Mouse (Mus musculus) gastrocnemius, postnatal 14 days (tissue): ENCODE measurements around the gene Dip2b. TPM values are rescaled to one million over a fixed set of nuclear protein-coding genes. Genes with fewer than 3 reads are reported as not detected.

Experiments
- DNase-seq: peaks from one replicate; pipeline ENCODE4 v3.0.0; 2021; ENCODE audit warnings: mixed read lengths
- intact Hi-C: fragments of 180-260 bp; cut with DNase I; formaldehyde crosslinking; loops from one replicate; pipeline ENCODE4 v1.15.1; 2025; ENCODE audit warnings: low total_unique reads
- long read RNA-seq, 2 experiments: library from polyadenylated mRNA; stranded (forward); transcript quantifications; one replicate each; pipeline ENCODE4 v2.0.0; 2021
- total RNA-seq, 2 experiments: library from RNA; stranded (reverse); gene quantifications; 2 replicates each; pipeline ENCODE4 v1.2.3; 2021

Gene Dip2b
- 10 to 100 TPM; 10.8 to 13.2 TPM for total RNA-seq
- long read RNA-seq, experiment 1, partial matches to known transcripts, result 0 of 4 reads
- long read RNA-seq, experiment 1, other reads (novel, unspliced or antisense), result 4 of 4 reads
- long read RNA-seq, experiment 2, partial matches to known transcripts, result 3 of 7 reads
- long read RNA-seq, experiment 2, other reads (novel, unspliced or antisense), result 4 of 7 reads

- intact Hi-C loops, result loop anchor here (2.0 kb wide), 1 partner anchor 90 kb away; no protein-coding TSS in a partner anchor
- peak; percentile 97 for DNase-seq
Observed at GRCm38 (mm10) chr15:100038470-100038971, at the start of gene Dip2b. Dip2b (plus strand) TSS chr15:100038664.

GRCm38 (mm10) chr15:99993100-99993499 lies 45.4 kb upstream of the Dip2b start:
- intact Hi-C loops, result no loop called here
- DNase-seq, result no peak

DNA sequence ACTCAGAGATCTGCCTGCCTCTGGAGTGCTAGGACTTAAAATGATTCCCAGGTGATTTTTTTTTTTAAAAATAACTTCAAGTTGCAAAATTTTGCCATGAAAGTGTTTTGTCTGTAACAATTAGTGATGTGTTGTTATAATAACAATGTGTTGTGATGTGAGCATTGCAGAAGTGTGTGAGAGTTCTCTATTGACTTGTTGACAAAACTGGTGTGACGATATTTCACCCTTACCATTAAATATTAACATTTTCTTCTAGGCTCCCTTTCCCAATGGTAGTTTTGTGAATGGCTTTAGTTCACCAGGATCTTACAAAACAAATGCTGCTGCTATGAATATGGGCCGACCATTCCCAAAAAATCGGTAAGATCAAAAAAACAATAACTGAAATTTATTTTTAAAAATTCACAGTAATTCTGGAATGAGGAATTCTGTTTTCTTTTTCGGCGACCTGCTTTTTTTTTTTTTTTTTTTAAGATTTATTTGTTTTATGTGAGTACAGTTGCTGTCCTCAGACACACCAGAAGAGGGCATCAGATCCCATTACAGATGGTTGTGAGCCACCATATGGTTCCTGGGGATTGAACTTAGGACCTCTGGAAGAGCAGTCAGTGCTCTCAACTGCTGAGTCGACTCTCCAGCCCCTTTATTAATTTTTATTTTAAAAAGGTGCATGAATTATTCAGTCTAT lies 41.2 kb upstream of the Dip2b start:
- no peak for DNase-seq
- intact Hi-C loops, result no loop called here

DNA sequence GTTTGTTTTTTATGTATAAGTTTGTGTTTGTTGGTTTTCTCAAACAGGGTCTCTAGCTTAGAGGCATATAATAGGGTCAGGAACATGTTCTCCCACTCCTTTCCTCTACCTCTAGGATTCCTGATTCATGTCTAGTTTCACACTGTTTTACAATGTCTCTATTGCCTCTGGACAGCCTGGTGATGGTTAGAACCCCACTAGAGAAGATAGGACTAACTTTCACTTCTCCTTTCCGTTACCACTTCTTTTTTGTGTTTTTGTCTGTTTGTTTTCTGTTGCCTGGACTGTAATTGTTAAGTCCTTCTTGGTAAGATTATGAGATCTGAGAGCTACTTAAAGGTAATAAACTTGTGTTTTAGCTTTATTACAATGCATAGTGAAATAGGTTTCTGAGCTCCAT lies 39.1 kb upstream of the Dip2b start:
- DNase-seq, result no peak
- intact Hi-C loops, result no loop called here

DNA sequence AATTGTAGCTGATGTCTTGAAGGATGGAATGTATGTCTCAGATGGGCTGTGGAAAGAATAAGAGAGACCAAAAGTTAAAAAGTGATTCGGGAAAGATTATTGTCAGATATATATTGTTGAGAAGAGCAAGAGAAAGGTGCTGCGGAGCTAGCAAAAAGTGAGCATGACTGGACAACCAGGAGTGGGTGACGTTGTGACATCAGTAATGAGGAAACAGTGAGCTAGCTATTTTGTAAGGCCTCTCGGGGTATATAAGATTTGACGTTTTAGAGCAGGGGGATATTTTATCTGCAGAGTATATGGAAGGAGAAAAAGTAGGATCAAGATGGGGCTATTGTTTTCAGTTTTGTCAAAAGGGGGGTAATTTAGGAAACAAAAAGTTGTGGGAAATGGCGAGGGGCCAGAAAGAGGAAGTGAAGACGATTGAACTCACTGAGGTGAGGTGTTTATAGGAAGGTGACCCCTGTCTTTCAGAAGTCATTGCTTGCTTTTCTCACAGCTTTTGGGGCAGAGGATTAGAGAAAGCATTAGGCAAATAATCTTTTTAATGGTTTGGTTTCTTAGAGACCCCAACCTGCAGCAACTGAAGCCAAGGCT lies 33.7 kb upstream of the Dip2b start:
- DNase-seq, result no peak
- intact Hi-C loops, result no loop called here

DNA sequence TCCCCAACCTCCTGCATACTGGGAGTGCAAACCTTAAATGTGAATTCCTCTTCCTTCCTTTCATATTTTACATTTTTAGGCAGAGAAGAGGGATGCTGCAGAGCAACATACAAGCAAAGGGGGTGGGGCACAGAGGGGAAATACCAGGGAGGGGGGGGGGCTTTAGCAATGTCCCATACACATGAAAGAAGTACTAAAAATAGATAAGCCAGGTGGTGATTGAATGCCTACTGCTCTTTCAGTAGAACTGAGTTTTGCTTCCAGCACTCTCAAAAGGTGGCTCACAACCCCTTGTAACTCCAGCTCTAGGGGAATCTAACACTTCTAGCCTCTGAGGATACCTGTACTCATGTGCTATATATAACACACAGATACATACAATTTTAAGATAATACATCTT lies 32.3 kb upstream of the Dip2b start:
- no peak for DNase-seq
- intact Hi-C loops, result no loop called here

GRCm38 (mm10) chr15:100018280-100018899 lies 20.1 kb upstream of the Dip2b start:
- intact Hi-C loops, result no loop called here

DNA sequence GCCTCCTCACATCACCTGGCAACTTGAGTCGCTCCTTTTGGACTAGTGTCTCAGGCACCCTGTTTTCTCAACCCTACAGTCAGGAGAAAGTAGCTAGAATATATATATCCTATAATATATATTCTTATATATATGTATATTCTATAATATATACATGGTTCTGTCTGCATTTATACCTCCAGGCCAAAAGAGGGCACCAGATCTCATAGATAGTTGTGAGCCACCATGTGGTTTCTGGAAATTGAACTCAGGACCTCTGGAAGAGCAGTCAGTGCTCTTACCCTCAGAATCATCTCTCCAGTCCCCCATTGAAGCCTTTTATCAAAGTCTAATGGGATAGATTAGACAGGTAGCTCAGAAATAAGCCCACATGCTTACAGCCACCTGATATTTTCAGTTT lies 17.3 kb upstream of the Dip2b start:
- DNase-seq, result no peak
- intact Hi-C loops, result no loop called here

More at GRCm38 (mm10) chr15:100018280-100018899, 20.1 kb upstream of the Dip2b start:
- no peak for DNase-seq

DNA sequence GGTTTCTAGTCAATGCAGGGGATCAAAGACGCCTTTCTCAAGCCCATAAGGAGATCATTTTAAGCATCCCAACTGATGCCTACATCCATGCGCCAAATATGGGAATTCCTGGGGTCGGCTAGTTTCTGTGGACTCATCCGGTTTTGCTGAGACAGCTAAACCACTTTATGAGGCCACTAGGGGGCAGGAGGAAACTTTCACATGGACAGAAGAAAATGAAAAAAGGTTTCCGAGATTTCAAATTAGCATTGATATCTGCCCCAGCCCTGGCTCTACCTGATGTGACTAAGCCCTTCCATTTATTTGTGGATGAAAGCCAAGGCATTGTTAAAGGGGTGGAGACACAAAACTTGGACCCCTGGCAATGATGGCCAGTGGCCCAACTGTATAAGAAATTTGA lies 15.5 kb upstream of the Dip2b start:
- intact Hi-C loops, result no loop called here
- DNase-seq, result peak; percentile 11

DNA sequence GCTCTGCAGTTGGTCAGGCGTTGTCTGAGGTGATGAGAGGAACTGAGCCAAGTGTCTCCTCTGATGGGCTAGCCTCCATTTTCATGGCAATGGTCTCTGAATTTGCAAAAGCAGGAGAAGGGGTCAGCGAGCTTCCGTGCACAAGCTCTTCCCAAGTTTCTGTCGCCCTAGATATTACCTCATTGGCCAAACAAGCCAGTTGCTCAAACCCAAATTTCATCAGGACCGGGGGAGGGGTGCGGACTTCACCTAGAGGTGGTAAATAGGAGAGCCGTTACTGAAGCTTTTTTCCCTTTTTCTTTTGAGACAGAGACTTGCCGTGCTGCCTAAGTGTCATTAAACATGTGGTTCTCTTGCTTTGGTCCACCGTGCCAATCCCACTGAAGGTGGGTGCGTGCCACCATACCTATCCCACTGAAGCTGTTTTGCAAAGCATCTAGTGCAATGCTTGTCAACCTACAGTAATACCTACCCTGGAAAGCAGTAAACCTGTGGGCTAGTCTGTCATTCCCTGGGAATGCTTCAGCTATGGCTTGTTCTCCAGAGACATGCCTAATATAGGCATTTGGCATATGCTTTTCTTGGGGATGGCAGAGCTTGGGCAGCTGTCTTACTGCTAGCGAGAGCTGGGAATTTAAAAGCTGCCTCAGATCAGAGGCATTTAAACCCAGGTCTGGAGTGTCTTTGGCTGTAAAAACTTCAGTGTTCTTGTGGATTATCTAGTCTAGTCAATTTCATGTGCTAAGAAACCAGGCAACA lies 13.2 kb upstream of the Dip2b start:
- intact Hi-C loops, result no loop called here
- DNase-seq, result no peak

DNA sequence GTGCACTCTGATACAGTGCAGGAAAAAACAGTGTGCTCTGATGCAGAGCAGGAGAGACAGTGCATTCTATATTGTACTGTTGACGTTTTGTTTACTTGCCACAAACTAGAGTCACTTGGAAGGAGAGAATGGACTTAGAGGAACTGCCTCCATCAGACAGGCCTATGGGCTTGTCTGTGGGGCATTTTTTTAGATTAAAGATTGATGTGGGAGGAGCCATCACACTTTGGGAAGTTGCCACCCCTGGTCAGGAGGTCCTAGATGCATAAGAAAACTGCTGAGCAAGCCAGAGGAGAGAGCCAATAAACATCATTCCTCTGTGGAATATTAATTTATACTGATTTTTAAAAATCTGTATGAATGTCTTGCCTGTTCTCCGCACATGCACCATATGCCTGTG lies 10.3 kb upstream of the Dip2b start:
- no peak for DNase-seq
- intact Hi-C loops, result no loop called here

DNA sequence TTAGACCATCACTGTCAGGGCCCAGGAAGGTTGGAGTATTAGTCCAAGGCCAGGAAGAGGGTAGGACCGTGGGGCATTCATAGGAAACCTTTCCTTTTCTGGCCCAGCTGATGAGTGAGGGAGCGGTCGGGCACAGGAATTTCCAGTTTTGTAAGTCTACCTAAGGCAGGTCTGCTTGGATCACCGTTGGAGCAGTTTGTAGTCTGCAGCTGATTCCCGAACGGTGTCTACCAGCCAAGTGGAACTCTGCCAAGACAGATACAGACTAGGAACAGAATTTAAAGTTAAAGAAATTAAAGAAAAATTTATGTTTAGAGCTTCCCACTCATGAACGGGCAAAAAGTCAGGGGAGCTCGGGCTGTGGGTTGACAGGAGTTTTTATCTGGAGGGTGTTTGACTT lies 9.0 kb upstream of the Dip2b start:
- no peak for DNase-seq
- intact Hi-C loops, result no loop called here

GRCm38 (mm10) chr15:100029900-100030299 lies 8.6 kb upstream of the Dip2b start:
- DNase-seq, result no peak
- intact Hi-C loops, result no loop called here

DNA sequence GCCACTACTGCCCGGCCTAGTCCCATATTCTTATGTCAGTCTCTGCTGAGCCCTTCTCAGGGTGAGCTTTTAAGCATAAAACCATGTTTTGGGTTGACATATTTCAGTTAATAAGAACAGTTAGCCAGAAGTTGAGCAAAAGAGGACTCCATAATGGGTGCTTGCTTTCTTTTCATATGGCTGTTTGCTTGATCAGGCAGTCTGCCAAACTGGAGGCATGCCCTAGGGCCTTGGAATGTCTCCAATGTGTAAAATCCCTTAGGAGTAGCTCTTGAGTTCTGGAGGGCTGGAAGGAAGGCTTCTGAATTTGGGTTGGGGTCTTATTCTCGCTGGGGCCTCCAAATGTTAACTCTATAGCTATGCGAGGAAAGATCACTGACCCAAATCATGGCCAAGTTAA lies 5.9 kb upstream of the Dip2b start:
- no peak for DNase-seq
- intact Hi-C loops, result no loop called here

DNA sequence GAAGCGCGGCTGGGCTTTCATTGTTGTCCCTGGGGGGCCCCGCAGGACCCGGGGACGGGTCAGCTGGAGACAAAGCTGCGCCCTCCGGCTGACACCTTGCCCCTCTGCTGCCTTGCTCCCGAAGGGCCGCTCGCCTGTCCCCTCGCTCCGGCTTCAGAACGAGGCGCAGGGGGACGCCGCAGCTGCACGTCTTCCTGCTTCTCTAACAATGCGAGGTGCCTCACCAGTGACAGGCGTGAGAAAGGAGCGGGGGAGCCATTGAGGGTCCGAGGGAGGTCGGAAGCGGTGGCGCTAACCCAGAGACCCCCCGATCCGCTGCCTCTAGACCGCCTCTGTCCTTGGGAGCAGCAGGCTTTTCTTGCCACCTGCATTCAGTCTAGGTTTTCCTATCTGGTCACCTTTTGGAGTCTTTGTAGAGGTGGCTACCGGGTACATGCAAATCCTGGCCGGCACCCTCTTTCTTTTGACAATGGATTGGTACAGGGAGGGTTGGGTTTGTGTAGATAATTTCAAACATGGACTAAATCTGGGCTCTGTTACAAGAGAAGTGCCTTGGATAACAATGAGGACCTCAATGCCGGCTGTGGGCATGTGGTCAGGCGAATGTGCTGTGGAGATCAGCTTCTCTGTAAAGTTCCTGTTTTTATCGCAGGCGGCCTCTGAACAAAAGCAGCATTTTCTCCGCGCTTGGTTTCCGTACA lies 687 bp downstream of the Dip2b start:
- intact Hi-C loops, result loop anchor here (2.0 kb wide), 1 partner anchor 90 kb away; no protein-coding TSS in a partner anchor
- DNase-seq, result peak; percentile 48

DNA sequence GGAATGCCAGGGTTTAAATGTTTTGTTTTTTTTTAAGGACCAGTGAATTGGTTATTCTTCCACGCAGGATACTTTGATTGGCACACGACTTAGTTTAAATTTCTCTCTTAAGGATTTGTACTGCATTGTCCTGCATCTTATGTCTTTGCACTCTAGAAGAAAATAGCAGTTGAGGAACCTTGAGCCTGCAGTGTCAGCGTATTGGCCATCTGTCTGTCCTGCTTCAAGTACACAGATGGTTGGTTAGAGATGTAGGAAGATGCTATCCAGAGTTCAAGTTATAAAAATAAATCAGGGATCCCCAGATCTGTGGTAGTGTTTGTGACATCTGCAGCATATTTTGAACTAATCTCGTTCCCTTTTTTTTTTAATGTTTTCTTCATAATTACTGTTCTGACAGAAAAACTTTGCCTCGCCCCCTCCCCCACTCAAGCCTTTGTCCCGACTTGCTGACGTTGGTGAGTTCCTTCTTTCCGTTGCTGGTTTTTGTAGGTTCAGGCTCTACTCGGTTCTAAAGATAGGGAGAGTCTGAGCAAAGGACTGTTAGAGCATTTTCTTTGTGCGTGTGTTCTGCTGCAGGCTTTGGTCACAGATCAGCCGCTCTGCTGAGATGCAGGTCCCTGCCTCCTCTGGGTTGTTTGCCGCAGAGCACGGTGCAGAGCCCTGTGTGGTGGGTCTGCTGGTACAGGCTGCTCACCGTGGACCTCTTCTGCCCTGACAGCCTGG lies 2.2 kb downstream of the Dip2b start:
- DNase-seq, result no peak
- intact Hi-C loops, result no loop called here

DNA sequence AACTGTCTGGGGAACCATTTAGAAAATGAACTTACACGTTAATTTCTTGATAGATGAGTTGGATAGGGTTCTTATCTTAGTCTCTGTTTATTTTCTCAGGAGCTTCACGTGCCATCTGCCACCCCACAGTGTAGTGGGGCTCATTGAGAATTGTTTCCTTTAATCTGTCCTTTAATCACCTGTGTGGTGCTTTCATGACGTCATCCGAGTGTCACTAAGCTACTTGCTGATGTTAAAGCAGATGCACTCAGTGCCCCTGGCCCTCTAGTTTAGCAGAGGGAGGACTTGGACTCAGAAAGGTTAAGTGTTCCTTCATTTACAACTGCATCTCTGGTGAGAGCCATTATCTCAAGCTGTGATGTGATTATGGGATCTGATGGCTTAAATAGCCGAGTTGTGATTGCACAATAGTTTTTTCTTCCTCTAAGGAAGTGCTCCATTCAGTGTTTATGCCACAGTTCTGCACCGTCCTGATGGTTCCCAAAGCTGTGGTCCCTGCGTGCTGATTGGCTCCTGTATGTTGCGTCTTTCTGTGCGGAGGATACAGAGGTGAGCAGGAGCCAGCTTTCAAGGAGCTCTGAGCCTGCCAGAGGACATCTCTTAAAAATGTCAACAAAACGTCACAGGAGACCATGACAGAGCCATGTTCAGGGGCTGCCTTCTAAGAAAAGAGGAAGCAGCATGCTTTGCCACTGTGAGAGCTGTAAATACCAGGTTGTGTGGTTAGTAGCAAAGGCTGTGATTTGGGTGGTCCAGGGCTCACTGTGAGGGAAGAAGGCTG lies 3.0 kb downstream of the Dip2b start:
- intact Hi-C loops, result no loop called here
- no peak for DNase-seq

GRCm38 (mm10) chr15:100042048-100042400 lies 3.6 kb downstream of the Dip2b start:
- DNase-seq, result no peak
- intact Hi-C loops, result no loop called here
